Mouse (Mus musculus) ES-Bruce4 (cell line): ENCODE measurements at regions not wholly inside any gene's neighbourhood (a gene's known extent, or its start where the extent isn't known, plus 50 kb on each side); places are given as distances from the start of the nearest gene placed in this dataset.

Experiments used
- H3K27ac ChIP-seq: 2 replicates; pipeline ENCODE4 v1.5.1; 2012; ENCODE audit warnings: low read length, inconsistent platforms; ENCODE audit not compliant: insufficient read depth
- H3K27me3 ChIP-seq: 2 replicates; pipeline ENCODE4 v1.6.1; 2012; ENCODE audit warnings: mild to moderate bottlenecking, low read length, inconsistent platforms; ENCODE audit not compliant: control insufficient read depth, poor library complexity, insufficient read depth, severe bottlenecking
- H3K36me3 ChIP-seq: 2 replicates; pipeline ENCODE4 v1.6.1; 2012; ENCODE audit warnings: inconsistent platforms, mild to moderate bottlenecking, low read length, moderate library complexity; ENCODE audit not compliant: control insufficient read depth, poor library complexity, insufficient read depth, severe bottlenecking
- H3K4me1 ChIP-seq: one replicate; pipeline ENCODE4 v1.8.1; 2011; ENCODE audit warnings: low read length; ENCODE audit not compliant: control insufficient read depth, insufficient read depth
- H3K4me3 ChIP-seq: 2 replicates; pipeline ENCODE4 v1.5.1; 2011; ENCODE audit warnings: low read depth, mild to moderate bottlenecking, low read length
- H3K9ac ChIP-seq: 2 replicates; pipeline ENCODE4 v1.6.1; 2012; ENCODE audit warnings: low read depth, mild to moderate bottlenecking, inconsistent platforms; ENCODE audit not compliant: poor library complexity, severe bottlenecking
- H3K9me3 ChIP-seq: replicated peaks from 2 replicates; pipeline ENCODE4 v1.6.1; 2012; ENCODE audit warnings: mild to moderate bottlenecking, low read length, inconsistent platforms; ENCODE audit not compliant: control insufficient read depth, poor library complexity, insufficient read depth, severe bottlenecking
- CTCF ChIP-seq: IDR thresholded peaks from one replicate; pipeline ENCODE4 v1.8.1; 2011; ENCODE audit warnings: low read depth, low read length
- EP300 ChIP-seq: IDR thresholded peaks from 2 replicates; pipeline ENCODE4 v1.6.1; 2011; ENCODE audit warnings: low read depth, low read length; ENCODE audit not compliant: insufficient read depth
- POLR2A ChIP-seq: IDR thresholded peaks from one replicate; pipeline ENCODE4 v1.8.1; 2011; ENCODE audit warnings: low read length; ENCODE audit not compliant: insufficient read depth

DNA sequence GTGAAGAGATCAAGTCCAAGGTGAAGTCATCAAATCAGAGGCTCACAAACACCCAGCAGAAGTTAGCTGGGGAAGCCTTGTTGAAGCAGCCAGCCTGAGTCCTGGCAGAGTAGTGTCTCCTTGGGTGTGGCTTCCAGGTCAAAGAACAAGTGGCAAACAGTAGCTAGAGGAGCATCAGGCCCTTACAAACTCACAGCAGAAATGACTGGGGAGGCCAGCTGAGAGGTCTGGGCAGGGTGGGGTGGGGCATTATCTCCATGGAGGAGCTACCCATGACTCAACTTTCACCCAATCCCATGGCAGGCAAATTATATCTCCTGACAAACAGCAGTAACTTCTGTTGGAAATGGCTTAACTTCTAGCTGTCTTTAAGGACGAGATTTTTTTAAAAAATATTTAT, 60.6 kb upstream of the Cxcl14 start:
- H3K27ac ChIP-seq, result no peak overlapping the region
- no peak overlapping the region for H3K9ac ChIP-seq
- no peaks in the 10 kb centered on the region for H3K36me3 ChIP-seq
- H3K27me3 ChIP-seq, result no peaks in the 10 kb centered on the region
- no peak overlapping the region for H3K4me3 ChIP-seq
- no peaks in the 10 kb centered on the region for H3K4me1 ChIP-seq
- no peaks in the 10 kb centered on the region for H3K9me3 ChIP-seq
- TF ChIP-seq POLR2A, result no peak
- no peak for TF ChIP-seq CTCF
- TF ChIP-seq EP300, result no peak

DNA sequence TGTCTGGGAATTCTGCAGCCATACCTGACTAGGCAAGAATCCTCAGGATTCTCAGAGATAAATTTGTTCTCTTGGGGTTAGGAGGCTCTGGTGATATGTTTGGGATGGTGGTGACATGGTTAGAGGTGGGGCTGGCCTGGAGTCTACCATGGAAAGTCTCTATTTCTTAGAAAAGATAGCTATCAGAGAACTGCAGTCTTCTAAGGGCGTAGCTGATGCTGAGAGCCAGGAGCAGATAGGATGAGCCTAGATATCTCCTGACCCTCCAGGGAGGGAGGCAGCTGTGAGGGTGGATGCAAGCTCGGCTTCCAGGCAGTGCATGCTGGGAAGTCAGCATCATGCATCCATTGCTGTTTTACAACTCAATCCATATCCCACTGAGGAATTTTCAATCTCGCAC, 61.6 kb upstream of the Cxcl14 start:
- Histone ChIP-seq H3K27ac (no peak overlapping the region), H3K27me3 (no peaks in the 10 kb centered on the region), H3K4me1 (peaks cover 1% of the 10 kb centered on the region), H3K9ac (no peak overlapping the region), H3K9me3 (no peaks in the 10 kb centered on the region), H3K4me3 (no peak overlapping the region), H3K36me3 (no peaks in the 10 kb centered on the region)
- TF ChIP-seq POLR2A (no peak), EP300 (no peak), CTCF (no peak)

DNA sequence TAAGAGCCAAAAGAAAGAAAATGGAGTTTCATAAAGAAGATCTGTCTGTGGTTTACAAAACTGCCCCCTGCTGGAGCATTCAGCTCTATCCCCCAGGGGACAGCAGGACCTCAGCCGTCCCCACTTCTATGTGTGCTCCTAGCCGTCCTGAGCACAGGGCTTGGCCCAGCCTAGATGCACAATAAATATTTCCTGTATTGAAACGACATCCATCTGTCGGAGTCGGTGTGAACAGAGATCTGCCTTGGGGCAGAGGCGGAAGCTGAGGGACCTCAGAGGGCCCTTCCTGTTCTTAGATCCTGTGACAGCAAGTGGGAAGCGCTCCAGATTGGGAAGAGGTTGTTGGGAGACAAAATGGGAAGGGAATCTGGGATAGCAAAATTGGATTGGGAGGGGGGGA, 62.5 kb upstream of the Cxcl14 start:
- Histone ChIP-seq H3K27me3 (no peaks in the 10 kb centered on the region), H3K4me3 (no peak overlapping the region), H3K36me3 (no peaks in the 10 kb centered on the region), H3K9me3 (no peaks in the 10 kb centered on the region), H3K27ac (no peak overlapping the region), H3K9ac (no peak overlapping the region), H3K4me1 (peaks cover 1% of the 10 kb centered on the region)
- TF ChIP-seq CTCF (no peak), POLR2A (no peak), EP300 (no peak)

DNA sequence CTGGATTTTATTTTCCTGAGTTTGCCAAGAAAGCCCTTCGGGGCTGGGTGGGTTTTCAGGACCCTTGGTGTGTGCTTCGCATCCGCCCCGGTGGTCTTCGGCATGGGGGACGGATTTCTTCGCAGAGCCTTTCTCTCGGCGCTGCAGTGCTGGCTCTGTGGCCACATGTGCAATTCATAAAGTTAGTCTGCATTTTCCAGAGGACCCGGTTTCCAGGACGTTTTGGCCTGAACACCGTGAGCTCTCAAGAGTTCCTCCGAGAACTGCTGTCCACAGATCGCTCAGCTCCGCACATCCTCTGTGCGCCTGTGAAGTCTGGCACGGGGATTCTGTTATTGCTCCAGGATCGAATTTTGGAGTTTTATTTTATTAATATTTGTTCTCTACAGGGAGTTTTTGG, 63.2 kb upstream of the Cxcl14 start:
- H3K4me3 ChIP-seq, result no peak overlapping the region
- no peaks in the 10 kb centered on the region for H3K27me3 ChIP-seq
- H3K27ac ChIP-seq, result no peak overlapping the region
- no peaks in the 10 kb centered on the region for H3K9me3 ChIP-seq
- peaks cover 1% of the 10 kb centered on the region for H3K4me1 ChIP-seq
- H3K9ac ChIP-seq, result no peak overlapping the region
- TF ChIP-seq EP300, result no peak
- TF ChIP-seq CTCF, result no peak
- TF ChIP-seq POLR2A, result no peak
- H3K36me3 ChIP-seq, result no peaks in the 10 kb centered on the region

DNA sequence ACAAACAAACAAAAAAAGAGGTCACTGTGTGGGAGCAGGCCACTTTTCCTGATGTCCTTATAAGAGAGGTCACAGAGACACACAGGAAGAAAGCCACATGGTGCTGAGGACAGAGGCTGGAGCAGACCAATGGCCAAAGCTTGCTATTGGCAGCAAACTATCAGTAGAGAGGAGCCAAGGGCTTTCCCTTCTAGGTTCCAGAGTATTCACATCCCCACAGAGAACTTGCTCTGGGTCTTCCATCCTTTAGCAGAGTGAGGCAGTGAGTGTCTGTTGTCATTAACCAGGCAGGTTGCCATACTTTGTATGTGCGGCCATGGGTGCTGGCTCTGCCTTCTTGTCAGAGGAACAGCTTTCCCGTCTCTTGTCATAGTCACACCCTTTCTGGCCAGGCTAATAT, 64.5 kb upstream of the Cxcl14 start:
- no peak for TF ChIP-seq EP300
- no peak for TF ChIP-seq CTCF
- no peak for TF ChIP-seq POLR2A
- Histone ChIP-seq H3K4me3 (no peak overlapping the region), H3K27ac (no peak overlapping the region), H3K4me1 (peaks cover 1% of the 10 kb centered on the region), H3K9me3 (no peaks in the 10 kb centered on the region), H3K27me3 (no peaks in the 10 kb centered on the region), H3K9ac (no peak overlapping the region), H3K36me3 (no peaks in the 10 kb centered on the region)

DNA sequence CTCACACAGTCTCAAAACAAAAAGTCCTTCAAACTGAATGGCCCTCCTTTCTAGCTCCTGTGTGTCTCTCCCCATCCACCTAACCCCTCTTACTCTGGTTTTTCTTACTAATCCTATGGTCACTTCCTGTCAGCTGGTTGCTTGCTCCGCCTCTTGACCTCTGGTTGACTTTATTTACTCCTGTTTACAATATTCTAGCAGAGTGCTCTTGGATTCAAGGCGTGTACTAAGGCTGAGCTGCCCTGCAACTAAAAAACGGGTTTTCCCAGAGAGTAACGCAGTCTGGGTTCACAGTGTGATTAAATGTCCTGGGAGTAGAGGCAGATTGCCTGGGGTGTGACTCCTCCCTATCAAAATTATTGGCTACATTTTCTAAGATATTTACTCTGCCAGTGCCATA, 64.2 kb upstream of the Gm3045 start:
- Histone ChIP-seq H3K4me3 (no peak overlapping the region), H3K4me1 (peaks cover 1% of the 10 kb centered on the region), H3K36me3 (no peaks in the 10 kb centered on the region), H3K27me3 (no peaks in the 10 kb centered on the region), H3K27ac (no peak overlapping the region), H3K9ac (no peak overlapping the region), H3K9me3 (no peaks in the 10 kb centered on the region)
- TF ChIP-seq EP300 (no peak), POLR2A (no peak), CTCF (no peak)
